Mouse (Mus musculus) cerebellum, postnatal 14 days (tissue): ENCODE measurements around the gene Ctso.
A peak's percentile ranks its signal among the peaks of the same experiment; 100 is the strongest.

Source experiments
- DNase-seq, 2 experiments: peaks; one replicate each; pipeline ENCODE4 v3.0.0; 2021; ENCODE audit warnings: mixed read lengths in 2 of 2

The Ctso gene

GRCm38 (mm10) chr3:81932141-81933101 lies at the start of gene Ctso:
Gene Ctso (plus strand): TSS chr3:81932601.
- DNase-seq = peak; percentile 90 to 96

- DNase-seq = no peak
These were observed 48.5 kb upstream of the Ctso start for GRCm38 (mm10) chr3:81883916-81884315.

- DNase-seq = no peak
These were observed 46.8 kb upstream of the Ctso start for GRCm38 (mm10) chr3:81885566-81885965.

DNA sequence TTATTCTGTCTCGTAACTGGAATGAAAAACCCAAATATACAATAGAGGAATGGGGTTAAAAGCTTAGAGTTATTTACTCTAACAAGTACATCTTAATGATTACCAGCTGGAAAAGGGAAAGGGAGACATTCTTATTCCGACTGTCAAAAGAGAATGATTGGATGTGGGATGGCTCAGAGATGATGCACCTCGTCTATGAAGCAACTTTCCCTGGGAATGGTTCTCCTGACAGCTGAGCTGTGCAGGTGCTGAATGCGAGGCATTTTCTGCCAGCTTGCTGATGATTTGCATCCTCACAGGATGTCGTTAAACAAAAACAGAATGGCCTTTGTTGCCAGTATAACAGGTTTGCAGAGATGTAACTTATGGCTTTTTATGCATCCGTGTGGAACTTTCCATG lies 43.3 kb upstream of the Ctso start:
- DNase-seq = no peak

DNA sequence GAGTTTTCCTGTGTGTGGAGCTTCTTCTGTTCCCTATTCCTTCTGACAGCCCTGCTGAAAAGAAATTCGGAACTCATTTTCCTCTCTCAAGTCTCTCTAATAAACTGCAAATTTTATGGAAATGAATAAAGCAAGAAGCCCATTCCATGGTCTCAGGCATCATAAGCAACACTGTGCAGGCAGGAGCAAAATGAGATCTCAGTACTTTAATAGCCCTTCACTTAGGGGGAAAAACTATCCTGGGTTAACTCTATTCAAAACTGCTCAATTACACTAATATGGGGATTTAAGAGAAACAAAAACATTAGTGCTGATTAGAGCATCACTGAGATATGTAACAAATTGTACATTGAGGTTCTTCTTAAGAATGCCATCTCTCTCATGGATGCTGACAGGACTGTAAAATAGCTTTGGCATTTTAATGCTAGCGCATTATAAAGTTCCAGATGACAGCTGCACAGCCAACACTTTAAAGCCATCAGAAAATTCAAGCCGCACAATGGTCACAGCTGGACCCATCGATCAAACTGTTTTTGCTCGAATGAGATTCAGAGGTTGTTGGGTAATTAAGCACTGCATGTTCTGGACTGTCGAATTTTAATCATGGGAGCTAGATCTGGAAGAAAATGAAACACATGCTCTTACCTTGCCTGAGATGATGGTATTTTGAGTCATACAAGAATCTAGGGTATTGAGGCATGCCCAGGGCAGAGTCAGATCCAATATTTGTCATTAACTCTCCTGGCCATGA lies 21.9 kb upstream of the Ctso start:
- DNase-seq = no peak

DNA sequence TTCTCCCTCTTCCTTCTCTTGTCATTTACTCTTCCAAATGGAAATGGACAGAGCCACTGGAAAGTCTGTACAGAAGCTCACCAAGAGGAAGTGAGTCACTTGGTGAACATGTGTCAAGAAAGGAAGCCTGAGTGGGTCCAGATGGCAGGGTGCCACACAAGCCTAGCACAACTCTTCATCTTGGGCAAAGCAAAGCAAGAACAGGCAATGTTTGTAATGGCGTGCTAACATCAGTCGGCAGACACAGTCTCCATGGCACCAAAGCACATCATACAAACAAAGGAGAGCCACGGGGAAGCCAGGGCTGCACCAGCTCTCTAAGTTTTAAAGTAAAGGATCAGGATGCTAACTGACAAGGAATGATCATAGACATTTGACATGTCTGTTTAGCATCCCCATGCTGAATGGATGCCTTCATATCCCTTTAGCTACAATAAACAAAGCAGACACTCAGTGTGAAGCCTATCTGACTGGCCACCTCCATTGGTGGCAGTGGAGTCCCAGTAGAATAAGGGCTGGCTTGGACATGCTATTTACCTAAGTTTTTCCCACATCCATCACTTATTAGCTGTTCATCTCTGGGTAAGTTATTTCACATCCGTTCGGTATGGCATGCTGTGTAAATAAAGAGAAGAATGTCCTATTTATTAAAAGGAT lies 16.2 kb upstream of the Ctso start:
- no peak for DNase-seq

DNA sequence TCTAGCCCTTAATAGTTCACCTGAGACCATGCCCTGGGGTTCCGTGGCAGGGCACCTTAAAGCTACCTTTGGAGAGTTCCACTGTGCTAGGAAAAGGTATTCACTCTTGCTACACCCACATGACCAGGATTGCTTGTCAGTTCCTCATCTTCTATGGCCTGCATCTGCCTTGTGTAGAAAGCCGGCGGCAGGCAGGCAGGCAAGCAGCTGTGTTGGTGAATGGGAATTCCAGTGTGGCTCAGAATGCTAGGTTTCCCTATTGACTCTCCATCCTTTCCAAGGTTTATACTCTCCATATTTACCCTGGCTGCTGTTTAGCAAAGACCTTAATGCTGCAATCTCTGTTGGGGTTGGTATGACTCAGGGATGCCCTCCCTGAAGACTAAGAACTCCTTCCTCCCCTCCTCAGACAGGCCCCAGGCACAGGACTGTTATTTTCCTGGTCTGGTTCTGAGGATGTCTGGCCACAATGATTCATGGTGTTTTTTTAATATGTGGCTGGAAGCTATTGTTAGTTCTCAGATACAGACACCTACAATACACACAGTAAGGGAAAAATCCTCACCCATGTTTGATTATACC lies 15.0 kb upstream of the Ctso start:
- DNase-seq = no peak

DNA sequence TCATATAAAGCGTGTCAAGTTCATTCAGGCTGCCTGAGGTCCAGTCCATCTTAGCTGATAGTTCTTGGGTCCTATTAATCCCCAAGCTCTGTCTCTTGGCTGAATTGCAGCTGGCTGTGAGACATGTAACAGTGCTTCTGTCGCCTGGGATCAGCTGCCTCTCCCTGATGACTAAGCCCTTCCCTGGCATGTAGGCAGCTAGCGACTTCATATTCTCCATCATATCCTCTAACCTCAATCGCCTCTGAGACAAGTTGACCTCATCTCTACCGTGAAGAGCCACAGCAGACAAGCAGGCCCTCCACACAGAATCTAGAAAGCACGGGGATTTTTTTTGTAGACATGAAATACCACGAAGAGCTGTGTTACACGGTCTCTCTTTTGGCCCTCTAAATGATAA lies 14.2 kb upstream of the Ctso start:
- DNase-seq = no peak

GRCm38 (mm10) chr3:81919681-81920080 lies 12.7 kb upstream of the Ctso start:
- DNase-seq = no peak

- no peak for DNase-seq
These were observed 9.5 kb upstream of the Ctso start for GRCm38 (mm10) chr3:81922910-81923309.

- DNase-seq = peak; percentile 73
These were observed 7.5 kb upstream of the Ctso start for GRCm38 (mm10) chr3:81924931-81925330.

DNA sequence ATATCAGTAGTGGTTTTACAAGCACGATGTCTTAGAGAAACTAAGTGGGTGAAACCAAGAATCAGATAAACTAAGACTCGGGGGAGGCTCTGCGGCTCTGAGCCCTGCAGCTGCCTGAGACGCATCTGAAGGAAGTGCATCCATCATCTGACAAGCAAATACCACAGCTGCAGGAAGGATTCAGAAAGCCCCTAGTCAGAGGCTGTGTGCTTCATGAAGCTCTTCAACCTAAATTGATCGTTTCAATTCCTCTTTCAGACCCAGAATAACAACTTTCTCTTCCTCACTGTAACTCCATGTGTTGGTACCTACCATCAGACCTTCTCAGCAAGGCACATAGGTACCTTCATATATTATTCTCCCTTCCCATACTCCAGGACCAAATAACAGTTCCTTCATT lies 6.5 kb upstream of the Ctso start:
- DNase-seq = no peak

- DNase-seq = peak; percentile 45 to 55
These were observed 5.6 kb upstream of the Ctso start for GRCm38 (mm10) chr3:81926764-81927325.

GRCm38 (mm10) chr3:81929073-81929472 lies 3.3 kb upstream of the Ctso start:
- DNase-seq = no peak

DNA sequence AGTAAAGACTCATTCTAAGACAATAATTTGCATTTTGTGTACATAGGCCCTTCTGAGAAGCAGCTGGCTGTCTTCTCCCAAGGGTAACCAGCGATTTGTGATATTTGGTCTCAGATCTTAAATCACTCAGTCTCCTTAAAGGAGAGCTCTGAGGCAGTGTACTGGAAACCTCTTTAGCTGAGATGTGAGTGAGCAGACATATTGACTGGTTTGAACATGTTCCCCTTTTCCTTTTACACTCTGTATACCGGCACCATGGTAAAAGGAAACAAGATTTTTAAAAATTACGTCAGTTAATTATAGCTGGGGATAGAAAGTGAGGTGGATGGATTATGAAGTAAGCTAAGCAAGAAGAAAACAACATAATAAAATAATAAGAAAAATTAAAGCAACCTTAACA lies 706 bp upstream of the Ctso start:
- DNase-seq = no peak

DNA sequence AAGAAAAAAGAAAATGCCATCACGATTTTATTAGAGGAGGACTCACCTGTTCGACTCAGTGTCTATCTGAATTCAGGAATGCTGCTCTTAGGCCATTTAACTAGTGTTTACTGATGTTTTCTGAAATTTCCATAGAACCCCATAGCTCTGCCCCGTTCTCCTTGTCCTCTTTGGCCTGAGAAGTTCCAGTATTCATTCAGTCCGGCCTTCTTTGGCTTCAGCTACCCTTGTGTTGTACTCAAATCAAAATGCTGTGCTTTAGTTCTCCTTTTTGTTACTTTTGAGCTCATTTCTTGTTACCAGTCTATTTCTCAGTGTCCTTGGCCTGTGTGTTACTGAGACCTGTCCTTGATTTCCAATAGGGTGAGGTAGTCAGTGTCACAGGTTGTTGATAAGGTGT lies 947 bp downstream of the Ctso start:
- no peak for DNase-seq

DNA sequence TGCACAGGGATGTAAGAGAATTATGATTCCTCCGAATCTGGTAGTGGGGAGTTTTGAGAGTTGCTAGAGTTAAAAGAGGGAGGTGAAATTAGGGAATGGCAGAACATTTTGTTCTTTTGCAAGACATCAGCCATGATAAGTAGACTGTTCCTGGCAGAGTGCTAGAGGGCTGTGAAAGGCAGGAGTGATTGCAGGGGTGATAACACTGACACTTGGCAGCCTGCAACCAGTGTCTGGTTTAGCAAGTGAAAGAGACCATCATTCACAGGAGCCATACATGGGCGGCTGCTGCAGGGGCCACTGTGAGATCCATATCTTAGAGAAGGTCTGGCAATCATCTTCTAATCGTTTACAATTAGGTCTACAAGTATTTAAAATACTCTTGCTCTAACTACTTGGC lies 6.5 kb downstream of the Ctso start:
- DNase-seq = no peak

- DNase-seq = no peak
These were observed 9.9 kb downstream of the Ctso start for GRCm38 (mm10) chr3:81942341-81942740.

DNA sequence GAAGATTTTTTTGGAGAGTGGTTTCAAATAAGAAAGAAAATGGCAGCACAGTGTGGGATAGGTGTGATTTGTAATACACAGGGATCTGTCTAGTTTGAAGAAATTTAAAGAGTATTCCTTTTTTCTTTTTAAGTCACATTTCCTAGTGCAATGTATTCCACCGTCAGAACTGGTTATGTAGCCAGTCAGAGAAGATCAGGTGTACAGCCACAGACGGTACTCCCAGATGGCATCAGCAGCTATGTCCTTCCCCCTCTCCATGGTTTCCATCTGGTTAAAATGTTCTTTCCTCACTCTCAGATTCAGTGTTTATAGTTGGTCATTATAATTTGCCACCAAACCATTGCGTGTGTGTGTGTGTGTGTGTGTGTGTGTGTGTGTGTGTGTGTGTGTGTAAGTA lies 10.7 kb downstream of the Ctso start:
- DNase-seq = no peak

DNA sequence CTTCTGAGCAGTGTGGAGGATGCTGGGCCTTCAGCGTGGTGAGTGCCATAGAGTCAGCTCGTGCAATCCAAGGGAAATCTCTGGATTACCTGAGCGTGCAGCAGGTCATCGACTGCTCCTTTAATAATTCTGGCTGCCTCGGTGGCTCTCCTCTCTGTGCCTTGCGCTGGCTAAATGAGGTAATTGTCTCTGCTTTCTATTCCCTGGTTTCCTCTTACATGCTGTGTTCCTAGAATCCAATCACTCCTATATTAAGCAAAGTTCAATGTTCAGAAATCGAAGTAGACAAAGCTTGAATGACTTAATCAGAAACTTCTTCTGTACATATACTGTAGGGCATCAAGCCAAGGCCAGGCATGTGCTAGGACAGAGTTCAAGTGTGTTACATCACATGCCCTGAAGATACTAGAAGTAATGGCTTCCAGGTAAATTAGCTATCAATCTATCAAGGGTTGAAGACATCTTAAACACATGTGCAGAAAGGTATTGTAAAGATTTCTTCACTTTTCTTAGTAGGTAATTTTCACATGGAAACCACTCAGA lies 12.5 kb downstream of the Ctso start:
- DNase-seq = no peak

DNA sequence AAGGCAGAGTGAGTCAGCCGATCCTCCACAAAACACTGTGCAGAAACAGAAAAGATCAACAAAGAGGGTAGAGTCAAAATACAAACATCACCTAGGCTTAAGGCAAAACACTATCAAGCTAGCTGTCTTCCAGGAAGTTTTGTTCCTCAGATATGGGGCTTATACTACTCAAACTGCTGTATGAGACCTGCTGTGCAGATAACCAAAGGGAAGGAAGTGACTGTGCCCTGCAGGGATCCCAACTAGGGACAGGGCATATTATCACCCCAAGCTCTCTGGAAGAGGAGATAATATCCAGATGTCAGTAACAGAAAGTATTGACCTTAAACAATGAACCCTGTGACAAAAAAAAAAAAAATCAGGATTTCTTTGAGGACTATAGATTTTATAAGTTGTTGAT lies 16.6 kb downstream of the Ctso start:
- DNase-seq = no peak

GRCm38 (mm10) chr3:81951785-81952184 lies 19.4 kb downstream of the Ctso start:
- DNase-seq = no peak
